Mouse (Mus musculus) small intestine, adult 2 months (tissue): Measurements from ENCODE around the gene Prune2. TPM values are rescaled to one million over a fixed set of nuclear protein-coding genes. Genes with fewer than 3 reads are reported as not detected.

ENCODE experiments used
- H3K27ac ChIP-seq: fragments of 200-500 bp; 2 replicates; pipeline ENCODE4 v1.5.1; 2012; ENCODE audit warnings: low read depth, low read length, control low read depth, inconsistent platforms; ENCODE audit not compliant: insufficient read depth
- H3K27me3 ChIP-seq: fragments of 200-500 bp; 2 replicates; pipeline ENCODE4 v1.6.1; 2012; ENCODE audit warnings: mild to moderate bottlenecking, moderate library complexity, low read length, inconsistent platforms; ENCODE audit not compliant: control insufficient read depth, insufficient read depth
- H3K36me3 ChIP-seq: fragments of 200-500 bp; 2 replicates; pipeline ENCODE4 v1.6.1; 2012; ENCODE audit warnings: mild to moderate bottlenecking, low read length, control low read depth, inconsistent platforms; ENCODE audit not compliant: control insufficient read depth, insufficient read depth
- H3K4me1 ChIP-seq: fragments of 200-500 bp; 2 replicates; pipeline ENCODE4 v1.6.1; 2012; ENCODE audit warnings: low read length, inconsistent platforms, mixed read lengths; ENCODE audit not compliant: control insufficient read depth, insufficient read depth, insufficient read length
- H3K4me3 ChIP-seq: fragments of 200-500 bp; 2 replicates; pipeline ENCODE4 v1.5.1; 2012; ENCODE audit warnings: low read depth, mild to moderate bottlenecking, control low read depth, inconsistent platforms, low read length, moderate library complexity
- CTCF ChIP-seq: fragments of 200-500 bp; IDR thresholded peaks from 2 replicates; pipeline ENCODE4 v1.5.1; 2012; ENCODE audit warnings: low read depth, mild to moderate bottlenecking, control low read depth, inconsistent platforms, low read length, moderate library complexity, mixed read lengths; ENCODE audit not compliant: insufficient replicate concordance, insufficient read length; ENCODE audit errors: extremely low read depth
- POLR2A ChIP-seq: fragments of 200-500 bp; IDR thresholded peaks from 2 replicates; pipeline ENCODE4 v1.6.1; 2012; ENCODE audit warnings: low read depth, mild to moderate bottlenecking, control low read depth, inconsistent platforms, low read length, moderate library complexity
- WGBS: fragments of 180-500 bp; shearing (Covaris S2); methylation state at CpG from one replicate; pipeline ENCODE4 v1.1.7; 2018; 5-methylcytosine and 5-hydroxymethylcytosine counted together
- polyA plus RNA-seq: library from polyadenylated mRNA; depleted of rRNA; stranded (reverse); fragments of >200 nt; gene quantifications from 2 replicates; pipeline ENCODE4 v1.2.3, GENCODE M21; 2012

The Prune2 gene
- polyA plus RNA-seq, 1 experiment = 0.65 TPM

DNA sequence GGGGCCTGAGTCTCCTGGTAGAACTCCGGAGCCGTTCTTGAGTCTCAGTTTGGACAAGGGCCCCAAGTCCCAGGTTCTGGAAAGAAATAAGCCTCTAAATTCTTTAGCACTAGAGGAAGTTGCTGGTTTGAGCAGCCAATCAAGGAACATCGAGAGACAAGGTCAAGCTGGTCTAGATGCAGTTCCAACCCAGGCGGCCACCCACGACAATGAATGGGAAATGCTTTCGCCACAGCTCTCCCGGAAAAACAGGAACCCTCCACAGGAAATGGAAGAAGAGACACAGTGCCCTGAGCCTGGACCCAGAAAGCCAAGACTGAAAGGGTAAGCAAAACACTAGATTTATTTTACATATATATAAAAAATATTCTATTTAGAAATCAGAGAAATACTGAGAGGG is 169.5 kb downstream of the Prune2 start:
- H3K4me3 ChIP-seq = no peak overlapping the region
- no peaks in the 10 kb centered on the region for H3K4me1 ChIP-seq
- no peak overlapping the region for H3K27ac ChIP-seq
- no peaks in the 10 kb centered on the region for H3K27me3 ChIP-seq
- 74% methylated on average over 7 of the region's 7 CpGs for WGBS
- no peak for TF ChIP-seq CTCF
- H3K36me3 ChIP-seq = no peaks in the 10 kb centered on the region

DNA sequence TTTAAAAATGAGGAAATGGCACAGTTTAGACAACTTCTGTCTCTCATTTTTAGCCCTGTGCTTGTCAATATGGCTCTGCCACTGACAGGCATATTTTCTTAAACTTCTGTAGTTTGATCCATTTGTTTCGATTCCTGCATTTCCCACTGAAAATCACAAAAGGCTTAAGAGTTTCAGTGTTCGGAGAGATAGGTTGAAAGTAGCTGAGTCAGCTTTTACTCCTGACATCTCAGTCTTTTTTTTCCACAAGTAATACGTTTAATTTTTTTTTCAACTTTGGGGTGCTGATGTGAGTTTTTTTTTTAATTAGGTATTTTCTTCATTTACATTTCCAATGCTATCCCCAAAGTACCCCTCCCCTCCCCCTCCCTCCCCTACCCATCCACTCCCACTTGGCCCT is 174.6 kb downstream of the Prune2 start:
- Histone ChIP-seq H3K36me3 (no peaks in the 10 kb centered on the region), H3K27me3 (no peaks in the 10 kb centered on the region), H3K27ac (no peak overlapping the region), H3K4me1 (no peaks in the 10 kb centered on the region), H3K4me3 (no peak overlapping the region)
- TF ChIP-seq POLR2A (no peak), CTCF (no peak)
- WGBS = 81% methylated on average over 3 of the region's 3 CpGs

- H3K4me3 ChIP-seq = peak overlapping the region; percentile 54
- H3K27ac ChIP-seq = no peak overlapping the region
- H3K36me3 ChIP-seq = no peaks in the 10 kb centered on the region
- TF ChIP-seq POLR2A = no peak
- no peak for TF ChIP-seq CTCF
- H3K27me3 ChIP-seq = no peaks in the 10 kb centered on the region; the same call in 1 of the 2 replicates
- peaks cover 7% of the 10 kb centered on the region; the same call in 1 of the 2 replicates for H3K4me1 ChIP-seq
- 13% methylated on average over 21 of the region's 21 CpGs for WGBS
These were observed 181.0 kb downstream of the Prune2 start for GRCm38 (mm10) chr19:17136677-17137460.

GRCm38 (mm10) chr19:17137656-17138055 is 181.7 kb downstream of the Prune2 start:
- H3K4me3 ChIP-seq = no peak overlapping the region
- no peak overlapping the region for H3K27ac ChIP-seq
- no peak for TF ChIP-seq CTCF
- TF ChIP-seq POLR2A = no peak
- WGBS = 51% methylated on average over 2 of the region's 2 CpGs
- peaks cover 7% of the 10 kb centered on the region; the same call in 1 of the 2 replicates for H3K4me1 ChIP-seq
- no peaks in the 10 kb centered on the region for H3K36me3 ChIP-seq
- H3K27me3 ChIP-seq = no peaks in the 10 kb centered on the region; the same call in 1 of the 2 replicates

- no peak for TF ChIP-seq POLR2A
- Histone ChIP-seq H3K27me3 (no peaks in the 10 kb centered on the region; the same call in 1 of the 2 replicates), H3K4me1 (peaks cover 7% of the 10 kb centered on the region; the same call in 1 of the 2 replicates), H3K27ac (no peak overlapping the region), H3K4me3 (no peak overlapping the region), H3K36me3 (no peaks in the 10 kb centered on the region)
- WGBS = 35% methylated on average over 10 of the region's 10 CpGs
These were observed 182.4 kb downstream of the Prune2 start for GRCm38 (mm10) chr19:17138144-17138915.

DNA sequence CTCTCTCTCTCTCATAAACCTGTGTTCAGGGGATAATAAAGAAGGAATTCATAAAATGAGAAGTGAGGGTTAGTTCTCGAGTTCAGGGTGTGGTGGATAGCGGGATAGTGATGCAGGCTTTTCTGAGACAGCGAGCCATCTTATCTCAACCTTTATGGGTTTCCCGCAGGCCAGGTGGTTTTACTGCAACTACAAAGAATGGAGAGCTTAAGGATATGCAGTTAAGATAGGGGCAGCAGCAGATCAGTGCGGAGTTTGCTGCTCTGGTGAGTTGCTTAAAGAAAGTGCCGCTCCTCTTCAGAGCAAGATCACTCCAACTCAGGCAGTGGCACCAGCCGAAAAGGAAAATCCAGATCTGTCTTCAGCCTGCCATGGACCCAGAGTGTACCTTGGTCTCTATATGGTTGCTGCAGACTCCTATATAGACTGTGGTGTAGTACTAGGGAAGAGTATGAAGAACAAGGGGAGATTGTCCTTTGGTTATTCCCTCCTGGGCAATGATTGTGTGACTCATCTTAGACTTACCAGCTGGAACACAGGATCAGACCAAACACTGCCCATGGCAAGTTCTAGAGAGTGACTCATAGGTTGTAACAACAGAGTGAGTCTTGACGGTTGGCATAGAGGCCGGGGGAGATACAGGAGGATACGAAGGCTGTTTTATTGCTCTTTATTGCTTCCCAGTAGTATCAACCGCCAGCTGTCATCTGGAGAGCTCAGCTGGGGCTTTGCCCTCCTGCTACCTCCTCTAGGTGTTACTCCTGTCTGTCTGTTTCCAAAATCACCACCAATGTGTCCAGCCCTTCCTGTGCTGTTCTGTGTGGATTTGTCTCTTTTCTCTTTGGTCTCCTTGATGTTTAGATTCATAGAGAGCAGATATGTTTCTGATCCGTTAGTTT is 184.3 kb downstream of the Prune2 start:
- Histone ChIP-seq H3K4me3 (no peak overlapping the region), H3K27ac (0 out of 2 replicates have a peak overlapping the region, but pooled peaks have one; percentile 11), H3K36me3 (no peaks in the 10 kb centered on the region), H3K4me1 (peaks cover 7% of the 10 kb centered on the region; the same call in 1 of the 2 replicates), H3K27me3 (no peaks in the 10 kb centered on the region; the same call in 1 of the 2 replicates)
- no peak for TF ChIP-seq POLR2A
- WGBS = 33% methylated on average over 12 of the region's 12 CpGs

DNA sequence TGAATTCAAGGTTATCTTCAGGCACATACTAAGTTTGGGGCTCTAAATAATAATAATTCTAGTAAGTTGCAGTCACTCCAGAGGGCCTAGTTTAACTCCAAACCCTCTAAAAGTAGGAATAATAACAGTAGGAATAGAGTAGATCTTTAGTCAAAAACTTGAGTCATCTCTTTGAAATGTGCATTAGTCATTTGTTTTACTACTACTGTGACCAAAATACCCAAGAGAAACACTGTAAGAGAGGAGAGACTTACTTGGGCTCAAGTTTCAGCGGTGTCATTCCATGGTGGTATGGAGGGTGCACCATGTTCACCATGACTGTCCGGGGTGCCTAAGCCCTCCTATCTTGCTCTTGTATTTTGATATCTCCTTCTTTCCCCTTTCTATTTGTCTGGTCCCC is 187.3 kb downstream of the Prune2 start:
- Histone ChIP-seq H3K27me3 (no peaks in the 10 kb centered on the region), H3K4me1 (peaks cover 2% of the 10 kb centered on the region; the same call in 1 of the 2 replicates), H3K36me3 (no peaks in the 10 kb centered on the region), H3K27ac (no peak overlapping the region), H3K4me3 (no peak overlapping the region)
- 91% methylated on average over 2 of the region's 2 CpGs for WGBS
- TF ChIP-seq CTCF (no peak), POLR2A (no peak)
